Mouse (Mus musculus) macrophage (primary cell): ENCODE results near the gene Cdc6. TPM values are rescaled to one million over a fixed set of nuclear protein-coding genes. Genes with fewer than 3 reads are reported as not detected.

ENCODE experiments used
- H3K27ac ChIP-seq: fragments of 350-480 bp; formaldehyde crosslinking; 2 replicates; pipeline ENCODE4 v1.9.0; 2021
- H3K36me3 ChIP-seq: fragments of 350-480 bp; formaldehyde crosslinking; 2 replicates; pipeline ENCODE4 v1.9.0; 2021; ENCODE audit errors: inconsistent target
- H3K4me3 ChIP-seq: fragments of 350-480 bp; formaldehyde crosslinking; 2 replicates; pipeline ENCODE4 v1.9.0; 2021; ENCODE audit errors: inconsistent target
- H3K79me2 ChIP-seq: fragments of 350-480 bp; formaldehyde crosslinking; 2 replicates; pipeline ENCODE4 v1.9.0; 2021; ENCODE audit errors: inconsistent target
- WGBS: methylation state at CpG from one replicate; pipeline ENCODE4 v1.1.7; 2026; ENCODE audit warnings: inconsistent platforms; ENCODE audit not compliant: missing documents; 5-methylcytosine and 5-hydroxymethylcytosine counted together
- polyA plus RNA-seq: library from polyadenylated mRNA; stranded (reverse); fragments of 250-400 nt; gene quantifications from 3 replicates; pipeline ENCODE4 v1.2.4, GENCODE M21; 2018; ENCODE audit warnings: inconsistent platforms

Gene Cdc6
- polyA plus RNA-seq, 1 experiment from 2014 or later, result 2.2 TPM

DNA sequence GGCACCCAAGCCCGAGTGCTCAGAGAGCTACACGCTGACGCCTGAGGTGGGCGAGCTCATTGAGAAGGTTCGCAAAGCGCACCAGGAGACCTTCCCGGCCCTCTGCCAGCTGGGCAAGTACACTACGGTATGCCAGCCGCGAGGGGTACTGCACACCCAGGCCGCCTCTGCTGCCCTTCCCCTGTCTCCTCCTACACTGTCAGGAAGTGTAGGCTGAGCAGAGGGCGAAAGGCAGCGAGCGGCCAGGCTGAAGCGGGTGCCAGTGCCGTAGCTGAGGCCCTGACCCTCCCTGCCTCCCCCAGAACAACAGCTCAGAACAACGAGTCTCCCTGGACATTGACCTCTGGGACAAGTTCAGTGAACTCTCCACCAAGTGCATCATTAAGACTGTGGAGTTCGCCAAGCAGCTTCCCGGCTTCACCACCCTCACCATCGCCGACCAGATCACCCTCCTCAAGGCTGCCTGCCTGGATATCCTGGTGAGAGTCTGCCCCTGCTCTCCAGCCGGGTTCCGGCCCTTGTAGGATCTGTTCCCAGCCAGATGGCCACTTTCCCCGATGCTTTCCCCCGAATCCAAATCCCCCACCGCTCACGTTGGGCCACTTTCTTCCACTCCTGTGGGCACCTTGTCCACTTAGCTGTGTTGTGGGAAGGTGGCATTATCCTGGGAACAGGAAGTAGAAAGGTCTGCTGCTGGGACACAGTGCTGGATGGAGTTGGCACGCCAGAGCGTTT lies 62.8 kb downstream of the Cdc6 start:
- Histone ChIP-seq H3K27ac (no peak overlapping the region), H3K4me3 (no peak overlapping the region), H3K79me2 (peaks cover 7% of the 10 kb centered on the region; the same call in 1 of the 2 replicates), H3K36me3 (peaks cover 55% of the 10 kb centered on the region; the same call in 1 of the 2 replicates)
- WGBS, result 95% methylated on average over 29 of the region's 29 CpGs

GRCm38 (mm10) chr11:98971316-98972031 lies 63.9 kb downstream of the Cdc6 start:
- 89% methylated on average over 19 of the region's 23 CpGs for WGBS
- Histone ChIP-seq H3K79me2 (no peaks in the 10 kb centered on the region; the same call in 1 of the 2 replicates), H3K36me3 (peaks cover 55% of the 10 kb centered on the region; the same call in 1 of the 2 replicates), H3K4me3 (no peak overlapping the region), H3K27ac (no peak overlapping the region)

GRCm38 (mm10) chr11:98972215-98972614 lies 64.6 kb downstream of the Cdc6 start:
- WGBS, result 58% methylated on average over 9 of the region's 9 CpGs

DNA sequence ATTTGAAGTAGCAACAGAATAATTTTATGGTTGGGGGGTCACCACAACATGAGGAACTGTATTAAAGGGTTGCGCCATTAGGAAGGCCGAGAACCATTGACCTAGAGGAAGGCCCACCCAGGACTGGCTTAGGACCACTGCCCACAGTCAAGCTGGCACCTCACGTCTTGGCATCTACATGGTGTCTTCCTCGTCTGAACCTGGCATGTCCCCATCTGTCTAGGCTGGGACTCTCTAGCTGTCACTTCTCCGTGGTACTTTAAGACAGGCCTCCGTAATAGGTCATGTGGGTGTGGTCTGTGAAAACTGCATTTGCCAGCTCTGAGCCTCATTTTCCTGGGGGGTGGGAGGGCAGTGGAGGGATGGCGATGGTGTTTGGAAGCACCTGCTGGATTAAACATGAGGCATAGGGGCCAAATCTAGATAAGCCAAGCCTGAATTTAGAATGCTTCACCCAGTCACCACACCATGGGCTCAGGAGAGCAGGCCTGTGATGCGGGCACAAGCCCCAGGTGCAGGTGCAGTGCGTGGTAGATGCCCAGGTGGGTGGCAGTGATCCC lies 65.3 kb downstream of the Cdc6 start:
- Histone ChIP-seq H3K4me3 (no peak overlapping the region), H3K27ac (no peak overlapping the region), H3K36me3 (peaks cover 45% of the 10 kb centered on the region; the same call in 1 of the 2 replicates), H3K79me2 (no peaks in the 10 kb centered on the region)
- 81% methylated on average over 9 of the region's 9 CpGs for WGBS

More at GRCm38 (mm10) chr11:98972215-98972614, 64.6 kb downstream of the Cdc6 start:
- no peak overlapping the region for H3K4me3 ChIP-seq
- H3K27ac ChIP-seq, result no peak overlapping the region
- no peaks in the 10 kb centered on the region for H3K79me2 ChIP-seq
- H3K36me3 ChIP-seq, result peaks cover 49% of the 10 kb centered on the region; the same call in 1 of the 2 replicates

Other genes starting within 250 kb of the Cdc6 start
- gene Gsdma, start 243.4 kb upstream of the Cdc6 start, polyA plus RNA-seq, result not detected in 3 replicates
- gene Psmd3, start 225.2 kb upstream of the Cdc6 start, polyA plus RNA-seq, result 53.4 to 97.2 TPM (median 55.5 TPM) in 3 replicates
- not detected in 3 replicates for gene Csf3, start 206.5 kb upstream of the Cdc6 start, polyA plus RNA-seq
- 19.2 to 19.9 TPM (median 19.6 TPM) in 3 replicates for gene Med24, start 178.4 kb upstream of the Cdc6 start, polyA plus RNA-seq
- gene Thra, start 167.2 kb upstream of the Cdc6 start, polyA plus RNA-seq, result 8.2 to 12.1 TPM (median 9.8 TPM) in 3 replicates
- 3.0 to 7.6 TPM (median 4.9 TPM) in 3 replicates for gene Nr1d1, start 132.5 kb upstream of the Cdc6 start, polyA plus RNA-seq
- 40.0 to 80.9 TPM (median 44.0 TPM) in 3 replicates for gene Msl1, start 112.3 kb upstream of the Cdc6 start, polyA plus RNA-seq
- 21.2 to 29.9 TPM (median 22.1 TPM) in 3 replicates for gene Casc3, start 102.9 kb upstream of the Cdc6 start, polyA plus RNA-seq
- gene Rapgefl1, start 71.0 kb upstream of the Cdc6 start, polyA plus RNA-seq, result 0.23 to 0.34 TPM (median 0.31 TPM) in 3 replicates
- gene Wipf2, start 44.2 kb upstream of the Cdc6 start, polyA plus RNA-seq, result 11.1 to 18.1 TPM (median 11.5 TPM) in 3 replicates
- gene Rara, start 20.0 kb downstream of the Cdc6 start, polyA plus RNA-seq, result 13.3 to 17.5 TPM (median 13.4 TPM) in 3 replicates
- gene Gjd3, start 75.2 kb downstream of the Cdc6 start, polyA plus RNA-seq, result not detected in 3 replicates
- 5.8 to 44.5 TPM (median 27.0 TPM) in 3 replicates for gene Top2a, start 116.4 kb downstream of the Cdc6 start, polyA plus RNA-seq
- gene Igfbp4, start 133.4 kb downstream of the Cdc6 start, polyA plus RNA-seq, result 50.8 to 246 TPM (median 226 TPM) in 3 replicates
- 0.88 to 2.5 TPM (median 0.97 TPM) in 3 replicates for gene Tns4, start 181.5 kb downstream of the Cdc6 start, polyA plus RNA-seq
- 0.98 to 2.3 TPM (median 1.1 TPM) in 3 replicates for gene Ccr7, start 247.3 kb downstream of the Cdc6 start, polyA plus RNA-seq